Mouse (Mus musculus) adrenal gland, postnatal 0 days (tissue): ENCODE data around the gene Gm5862. TPM values are rescaled to one million over a fixed set of nuclear protein-coding genes. Genes with fewer than 3 reads are reported as not detected.

Source experiments
- polyA plus RNA-seq: library from polyadenylated mRNA; unstranded; fragments of >200 nt; fragmentation: Nextera tagmentation; extraction: Ambion mirVana; gene quantifications from 2 replicates; pipeline ENCODE4 v1.2.1, GENCODE M21; 2015

Gene Gm5862
- polyA plus RNA-seq, result 0.22 TPM in 1 of 2 replicates, not detected in the other

GRCm38 (mm10) chr5:26022816-26023215 is at the start of gene Gm5862:
Gene Gm5862, minus strand, starts transcription at chr5:26022916.

DNA sequence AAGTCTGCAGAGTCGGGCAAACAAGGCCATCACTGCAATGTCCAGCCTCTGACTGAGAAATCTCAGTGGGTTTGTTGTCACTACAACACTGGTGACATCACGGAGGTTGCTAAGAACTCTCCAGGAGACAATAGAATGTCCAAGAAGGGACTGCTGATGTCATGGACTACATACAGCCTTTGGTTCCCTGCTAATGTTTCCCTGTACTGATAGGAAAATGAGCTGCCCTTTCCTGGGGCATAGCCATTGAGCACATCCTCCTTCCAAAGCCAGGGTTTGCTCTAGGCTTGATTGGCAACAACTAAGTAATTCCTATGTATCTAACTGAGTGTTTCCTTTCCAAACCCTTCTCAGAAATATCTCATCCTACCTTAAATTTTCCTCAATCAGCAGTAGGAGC is 35.8 kb upstream of the Gm5862 start, which contains the start of gene Gm7347:
Gene Gm7347, minus strand, starts transcription at position 101 of the 400 bp plus-strand sequence.

GRCm38 (mm10) chr5:26039458-26039857 is 16.7 kb upstream of the Gm5862 start, which contains the start of gene Speer4a:
Gene Speer4a, minus strand, starts transcription at chr5:26039558.

DNA sequence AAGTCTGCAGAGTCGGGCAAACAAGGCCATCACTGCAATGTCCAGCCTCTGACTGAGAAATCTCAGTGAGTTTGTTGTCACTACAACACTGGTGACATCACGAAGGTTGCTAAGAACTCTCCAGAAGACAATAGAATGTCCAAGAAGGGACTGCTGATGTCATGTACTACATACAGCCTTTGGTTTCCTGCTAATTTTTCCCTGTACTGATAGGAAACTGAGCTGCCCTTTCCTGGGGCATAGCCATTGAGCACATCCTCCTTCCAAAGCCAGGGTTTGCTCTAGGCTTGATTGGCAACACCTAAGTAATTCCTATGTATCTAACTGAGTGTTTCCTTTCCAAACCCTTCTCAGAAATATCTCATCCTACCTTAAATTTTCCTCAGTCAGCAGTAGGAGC is 18.0 kb downstream of the Gm5862 start, which contains the start of gene Gm1979:
Gene Gm1979, minus strand, starts transcription at position 101 of the 400 bp plus-strand sequence.

DNA sequence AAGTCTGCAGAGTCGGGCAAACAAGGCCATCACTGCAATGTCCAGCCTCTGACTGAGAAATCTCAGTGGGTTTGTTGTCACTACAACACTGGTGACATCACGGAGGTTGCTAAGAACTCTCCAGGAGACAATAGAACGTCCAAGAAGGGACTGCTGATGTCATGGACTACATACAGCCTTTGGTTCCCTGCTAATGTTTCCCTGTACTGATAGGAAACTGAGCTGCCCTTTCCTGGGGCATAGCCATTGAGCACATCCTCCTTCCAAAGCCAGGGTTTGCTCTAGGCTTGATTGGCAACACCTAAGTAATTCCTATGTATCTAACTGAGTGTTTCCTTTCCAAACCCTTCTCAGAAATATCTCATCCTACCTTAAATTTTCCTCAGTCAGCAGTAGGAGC is 34.2 kb downstream of the Gm5862 start, which contains the start of gene Gm21698:
Gene Gm21698, minus strand, starts transcription at position 101 of the 400 bp plus-strand sequence.

GRCm38 (mm10) chr5:25972563-25972962 is 50.2 kb downstream of the Gm5862 start, which contains the start of gene Gm21680:
Gene Gm21680, minus strand, starts transcription at chr5:25972663.

Other genes with a start within 250 kb of the Gm5862 start
- gene Gm21663, start 80.5 kb downstream of the Gm5862 start, polyA plus RNA-seq, result 0.09 and 0.22 TPM in 2 replicates
- 0.09 and 0.35 TPM in 2 replicates for gene Gm21671, start 68.5 kb downstream of the Gm5862 start, polyA plus RNA-seq
- 0.17 and 0.21 TPM in 2 replicates for gene Gm21680, start 50.3 kb downstream of the Gm5862 start, polyA plus RNA-seq
- gene Gm21698, start 34.3 kb downstream of the Gm5862 start, polyA plus RNA-seq, result 0.40 TPM in 1 of 2 replicates, not detected in the other
- 0.20 and 0.48 TPM in 2 replicates for gene Gm1979, start 18.1 kb downstream of the Gm5862 start, polyA plus RNA-seq
- gene Speer4a, start 16.6 kb upstream of the Gm5862 start, polyA plus RNA-seq, result 0.22 and 0.63 TPM in 2 replicates
- gene Gm7347, start 35.7 kb upstream of the Gm5862 start, polyA plus RNA-seq, result 0.05 and 0.22 TPM in 2 replicates
- 0.05 and 0.21 TPM in 2 replicates for gene Gm10471, start 66.4 kb upstream of the Gm5862 start, polyA plus RNA-seq
- 0.30 TPM in 1 of 2 replicates, not detected in the other for gene 5031410I06Rik, start 82.4 kb upstream of the Gm5862 start, polyA plus RNA-seq
- 0.14 and 0.19 TPM in 2 replicates for gene Gm10220, start 98.5 kb upstream of the Gm5862 start, polyA plus RNA-seq
- gene Gm7361, start 234.8 kb upstream of the Gm5862 start, polyA plus RNA-seq, result 0.08 TPM in 1 of 2 replicates, not detected in the other